Mouse (Mus musculus): ENCODE data around the gene Gatm.

The Gatm gene

GRCm38 (mm10) chr2:122610746-122611653 is at the start of gene Gatm:
Gene Gatm (minus strand): TSS chr2:122611303.
- DNase-seq = peak; percentile 22 to 42

GRCm38 (mm10) chr2:122659825-122660224 is 48.7 kb upstream of the Gatm start:
- DNase-seq = no peak

GRCm38 (mm10) chr2:122657707-122658524 is 46.8 kb upstream of the Gatm start:
- no peak for DNase-seq

- DNase-seq = no peak
Observed at GRCm38 (mm10) chr2:122656767-122657166, 45.7 kb upstream of the Gatm start.

GRCm38 (mm10) chr2:122656052-122656451 is 44.9 kb upstream of the Gatm start:
- no peak for DNase-seq

GRCm38 (mm10) chr2:122652096-122653084 is 41.3 kb upstream of the Gatm start:
- peak; percentile 82 to 83 for DNase-seq

- DNase-seq = no peak
Observed at GRCm38 (mm10) chr2:122638673-122639072, 27.6 kb upstream of the Gatm start.

- no peak for DNase-seq
Observed at GRCm38 (mm10) chr2:122638029-122638428, 26.9 kb upstream of the Gatm start.

GRCm38 (mm10) chr2:122637526-122637997 is 26.5 kb upstream of the Gatm start:
- DNase-seq = peak; percentile 88 to 90

GRCm38 (mm10) chr2:122636686-122637085 is 25.6 kb upstream of the Gatm start, which contains the start of gene AA467197:
Gene AA467197 (plus strand): TSS chr2:122636986.
- no peak for DNase-seq

GRCm38 (mm10) chr2:122631226-122631801 is 20.2 kb upstream of the Gatm start:
- no peak for DNase-seq

GRCm38 (mm10) chr2:122630465-122631225 is 19.5 kb upstream of the Gatm start:
- DNase-seq = peak; percentile 88

GRCm38 (mm10) chr2:122629871-122630270 is 18.8 kb upstream of the Gatm start:
- DNase-seq = peak in 1 of 2 experiments; percentile 5

GRCm38 (mm10) chr2:122628976-122629375 is 17.9 kb upstream of the Gatm start:
- DNase-seq = peak; percentile 78 to 83

- no peak for DNase-seq
Observed at GRCm38 (mm10) chr2:122625930-122626329, 14.8 kb upstream of the Gatm start.

GRCm38 (mm10) chr2:122621337-122622110 is 10.4 kb upstream of the Gatm start:
- no peak for DNase-seq

GRCm38 (mm10) chr2:122618719-122619118 is 7.6 kb upstream of the Gatm start:
- DNase-seq = no peak

- no peak for DNase-seq
Observed at GRCm38 (mm10) chr2:122617792-122618191, 6.7 kb upstream of the Gatm start.

GRCm38 (mm10) chr2:122616237-122616636 is 5.1 kb upstream of the Gatm start:
- DNase-seq = no peak

- no peak for DNase-seq
Observed at GRCm38 (mm10) chr2:122611654-122611973, 511 bp upstream of the Gatm start.

Measured in B cell, adult 2 months (primary cell).